ENCODE assay signal across 11 mouse cellular contexts in the genomic region with DNA sequence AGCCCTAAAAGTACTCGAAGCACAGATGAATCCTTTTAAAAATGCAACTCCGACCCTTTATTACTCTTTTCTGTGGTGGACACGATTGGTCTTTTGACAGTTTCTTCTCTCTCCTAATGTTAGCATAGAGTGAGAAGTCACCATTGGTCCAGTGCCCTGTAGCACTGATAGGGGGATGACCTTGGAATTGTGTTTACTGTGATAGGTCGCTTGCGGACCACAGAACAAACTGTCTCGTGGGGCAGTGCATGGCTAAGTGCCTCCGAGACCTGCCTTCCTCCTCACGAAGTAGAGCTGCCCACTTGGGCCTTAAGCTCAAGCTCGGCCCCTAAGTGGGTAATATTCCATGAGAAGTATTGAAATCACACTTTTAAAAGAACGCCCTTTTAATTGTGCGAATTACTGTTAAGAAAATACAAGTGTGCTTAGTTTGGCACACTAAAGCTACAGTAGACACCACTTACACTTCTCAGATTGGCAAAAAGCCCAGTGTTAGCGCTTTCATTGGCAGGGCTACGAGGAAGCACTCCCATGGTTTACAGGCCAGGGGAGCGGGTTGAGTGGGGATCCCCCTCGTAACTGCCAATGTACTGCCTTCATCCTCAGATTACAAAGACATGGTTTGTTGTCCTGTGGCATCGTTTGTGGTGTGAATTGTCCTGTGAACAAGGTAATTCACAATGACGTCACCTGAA. TPM values are rescaled to one million over a fixed set of nuclear protein-coding genes. Genes with fewer than 3 reads are reported as not detected.
DNase-seq lines count a peak whose midpoint lies in the region; ATAC-seq and TF ChIP-seq lines count a peak whose summit lies in the region.
"Had no signal": no experiment of that assay in that cellular context is flagged by ENCODE, and none has a peak within 500 bp of the region (broad histone marks: within the 10 kb centered on the region; RNA-seq: fewer than 3 reads in every experiment).

No protein-coding gene starts in this region.

- H3K4me2 ChIP-seq in lung, postnatal 0 days (replicated peaks; ENCODE audit: low read depth, low read length), result no peak overlapping the region
- H3K4me2 ChIP-seq: neural tube, embryonic 13.5 days had no signal

- H3K27me3 ChIP-seq in lung, postnatal 0 days (replicated peaks; ENCODE audit: insufficient read depth, low read length), result no peaks in the 10 kb centered on the region
- H3K27me3 ChIP-seq: neural tube, embryonic 13.5 days had no signal

- peak; percentile 83 for ATAC-seq in lung, postnatal 0 days

- no peak for TF ChIP-seq CTCF in lung, postnatal 0 days (IDR thresholded peaks at IDR 0.05)

- DNase-seq in adrenal gland, adult 2 months, result peak; percentile 17
- no peak for DNase-seq in adrenal gland, adult 8-10 months
- DNase-seq in left cerebral cortex, postnatal 10 days (ENCODE audit: extremely low spot score in 1 of 2, low spot score in 2 of 2), result peak; percentile 8 to 41
- DNase-seq in left cerebral cortex, adult 9 months (ENCODE audit: low spot score in 2 of 2), result no peak
- DNase-seq in gonadal fat pad, adult 2 months (ENCODE audit: low read depth), result peak; percentile 19
- DNase-seq in lung, postnatal 0 days (ENCODE audit: low spot score), result peak; percentile 78
- DNase-seq in testis, postnatal 10 days (ENCODE audit: low spot score), result no peak
- DNase-seq in thymus, postnatal 14 days, result no peak
- DNase-seq: liver had no signal

- 31% methylated on average over 17 of the region's 17 CpGs for WGBS in lung, postnatal 0 days

- intact Hi-C loops in left cerebral cortex, postnatal 10 days (cut with DNase I), result no loop called here

- 0 out of 2 replicates have a peak, but pooled peaks cover 2% of the 10 kb centered on the region for H3K4me1 ChIP-seq in lung, postnatal 0 days (ENCODE audit: insufficient read depth, low read depth, low read length)
- H3K4me1 ChIP-seq: hindbrain, embryonic 10.5 days; neural tube, embryonic 13.5 days had no signal

- H3K9ac ChIP-seq in lung, postnatal 0 days (replicated peaks; ENCODE audit: low read depth), result no peak overlapping the region
- H3K9ac ChIP-seq: neural tube, embryonic 13.5 days had no signal

- no peak for TF ChIP-seq EP300 in lung, postnatal 0 days (IDR thresholded peaks at IDR 0.05)

- no peaks in the 10 kb centered on the region for H3K9me3 ChIP-seq in lung, postnatal 0 days (ENCODE audit: low read length)
- H3K9me3 ChIP-seq: hindbrain, embryonic 10.5 days had no signal

- H3K36me3 ChIP-seq in lung, postnatal 0 days (ENCODE audit: insufficient read depth, low read length), result no peaks in the 10 kb centered on the region
- H3K36me3 ChIP-seq: hindbrain, embryonic 10.5 days; neural tube, embryonic 13.5 days had no signal

- H3K4me3 ChIP-seq in lung, postnatal 0 days (ENCODE audit: low read depth, low read length), result no peak overlapping the region
- H3K4me3 ChIP-seq: hindbrain, embryonic 10.5 days; neural tube, embryonic 13.5 days had no signal

- no peak overlapping the region for H3K27ac ChIP-seq in lung, postnatal 0 days (ENCODE audit: low read length)
- H3K27ac ChIP-seq: hindbrain, embryonic 10.5 days; neural tube, embryonic 13.5 days had no signal

RNA-seq across cellular contexts. Expression of gene Slc27a2, which starts 11.4 kb away (rescaled TPM):
- 10 to 100 TPM; 19.8 to 62.9 TPM for total RNA-seq in adrenal gland, adult 2 months (2021)
- 20.4 and 29.0 TPM in 2 replicates for polyA plus RNA-seq in adrenal gland, adult 2 months (2012; rRNA removed)
- total RNA-seq in adrenal gland, adult 8-10 months (2022), result 10 to 100 TPM in 2 of 4 experiments, 1 to 10 TPM in 1, under 1 TPM in 1; 0.86 to 19.5 (median 7.6) TPM
- 1 to 10 TPM; 2.6 to 4.2 TPM for total RNA-seq in left cerebral cortex, postnatal 10 days (2021)
- 9.9 and 19.9 TPM in 2 replicates for polyA plus RNA-seq in gonadal fat pad, adult 2 months (2012; rRNA removed)
- polyA plus RNA-seq in lung, postnatal 0 days (2015; fragmentation: Nextera tagmentation; extraction: Ambion mirVana), result 1.0 and 1.2 TPM in 2 replicates

RNA-seq across cellular contexts. Expression of gene Hdc, which starts 55.5 kb away (rescaled TPM):
- total RNA-seq in adrenal gland, adult 2 months (2021), result 10 to 100 TPM in 1 of 2 experiments, 1 to 10 TPM in 1; 2.0 to 51.8 TPM
- polyA plus RNA-seq in adrenal gland, adult 2 months (2012; rRNA removed), result 6.9 and 10.2 TPM in 2 replicates
- 10 to 100 TPM in 2 of 4 experiments, 1 to 10 TPM in 2; 4.6 to 26.8 (median 8.9) TPM for total RNA-seq in adrenal gland, adult 8-10 months (2022)
- under 1 TPM; 0.41 to 0.54 TPM for total RNA-seq in left cerebral cortex, postnatal 10 days (2021)
- polyA plus RNA-seq in gonadal fat pad, adult 2 months (2012; rRNA removed), result 5.2 and 7.6 TPM in 2 replicates
- polyA plus RNA-seq in lung, postnatal 0 days (2015; fragmentation: Nextera tagmentation; extraction: Ambion mirVana), result 35.2 and 41.5 TPM in 2 replicates

Comparison
In these comparisons a context has a peak if more than half of its experiments do, and no peak if none do; other contexts are left out.
1. DNase-seq: peak in adrenal gland, adult 2 months (single experiment), left cerebral cortex, postnatal 10 days (2 of 2), gonadal fat pad, adult 2 months (single experiment) and lung, postnatal 0 days (single experiment); none in adrenal gland, adult 8-10 months (single experiment), left cerebral cortex, adult 9 months (0 of 2), testis, postnatal 10 days (single experiment) and thymus, postnatal 14 days (single experiment).